Mouse (Mus musculus): ENCODE measurements around the gene Fam234b. TPM values are rescaled to one million over a fixed set of nuclear protein-coding genes. Genes with fewer than 3 reads are reported as not detected.

Gene Fam234b
- polyA plus RNA-seq, 1 experiment from 2014 or later, result 31.8 TPM

- no peak overlapping the region for H3K9ac ChIP-seq (ENCODE audit: low read depth, low read length)
- H3K27me3 ChIP-seq (ENCODE audit: insufficient read depth, low read length), result no peaks in the 10 kb centered on the region
- no peaks in the 10 kb centered on the region for H3K4me1 ChIP-seq (replicated peaks; ENCODE audit: insufficient read depth, low read length)
- no peak overlapping the region for H3K4me2 ChIP-seq (ENCODE audit: low read length)
- no peaks in the 10 kb centered on the region for H3K36me3 ChIP-seq (ENCODE audit: insufficient read depth, low read length)
- DNase-seq (ENCODE audit: low spot score) (no peak), ATAC-seq (replicated peaks; ENCODE audit: low FRiP score, low read depth) (no peak)
- WGBS, result 77% methylated on average over 14 of the region's 14 CpGs
- H3K4me3 ChIP-seq (replicated peaks; ENCODE audit: low read depth, low read length), result no peak overlapping the region
- no peak for TF ChIP-seq CTCF (IDR thresholded peaks at IDR 0.05; ENCODE audit: low read depth)
- H3K9me3 ChIP-seq (replicated peaks; ENCODE audit: low read length), result no peaks in the 10 kb centered on the region
- H3K27ac ChIP-seq, result no peak overlapping the region
Measured at GRCm38 (mm10) chr6:135171736-135172135, 26.0 kb upstream of the Fam234b start.

GRCm38 (mm10) chr6:135175014-135175413 is 22.8 kb upstream of the Fam234b start:
- WGBS, result 95% methylated on average over 1 of the region's 1 CpGs
- no peak for TF ChIP-seq CTCF (IDR thresholded peaks at IDR 0.05; ENCODE audit: low read depth)
- Histone ChIP-seq H3K27ac (no peak overlapping the region), H3K4me2 (ENCODE audit: low read length) (no peak overlapping the region), H3K36me3 (ENCODE audit: insufficient read depth, low read length) (no peaks in the 10 kb centered on the region), H3K9me3 (replicated peaks; ENCODE audit: low read length) (no peaks in the 10 kb centered on the region), H3K4me1 (replicated peaks; ENCODE audit: insufficient read depth, low read length) (no peaks in the 10 kb centered on the region), H3K27me3 (ENCODE audit: insufficient read depth, low read length) (no peaks in the 10 kb centered on the region), H3K9ac (ENCODE audit: low read depth, low read length) (no peak overlapping the region), H3K4me3 (replicated peaks; ENCODE audit: low read depth, low read length) (no peak overlapping the region)
- DNase-seq (ENCODE audit: low spot score) (no peak), ATAC-seq (replicated peaks; ENCODE audit: low FRiP score, low read depth) (no peak)

- Histone ChIP-seq H3K36me3 (ENCODE audit: insufficient read depth, low read length) (no peaks in the 10 kb centered on the region), H3K9ac (ENCODE audit: low read depth, low read length) (no peak overlapping the region), H3K27me3 (ENCODE audit: insufficient read depth, low read length) (no peaks in the 10 kb centered on the region), H3K4me2 (ENCODE audit: low read length) (no peak overlapping the region), H3K27ac (no peak overlapping the region), H3K4me1 (replicated peaks; ENCODE audit: insufficient read depth, low read length) (no peaks in the 10 kb centered on the region), H3K9me3 (replicated peaks; ENCODE audit: low read length) (no peaks in the 10 kb centered on the region), H3K4me3 (replicated peaks; ENCODE audit: low read depth, low read length) (no peak overlapping the region)
- ATAC-seq (replicated peaks; ENCODE audit: low FRiP score, low read depth) (no peak), DNase-seq (ENCODE audit: low spot score) (no peak)
- TF ChIP-seq CTCF (IDR thresholded peaks at IDR 0.05; ENCODE audit: low read depth), result no peak
Measured at GRCm38 (mm10) chr6:135177271-135177670, 20.5 kb upstream of the Fam234b start.

- Histone ChIP-seq H3K27me3 (ENCODE audit: insufficient read depth, low read length) (no peaks in the 10 kb centered on the region), H3K27ac (no peak overlapping the region), H3K4me2 (ENCODE audit: low read length) (no peak overlapping the region), H3K9ac (ENCODE audit: low read depth, low read length) (no peak overlapping the region), H3K36me3 (ENCODE audit: insufficient read depth, low read length) (no peaks in the 10 kb centered on the region), H3K9me3 (replicated peaks; ENCODE audit: low read length) (no peaks in the 10 kb centered on the region), H3K4me1 (replicated peaks; ENCODE audit: insufficient read depth, low read length) (no peaks in the 10 kb centered on the region), H3K4me3 (replicated peaks; ENCODE audit: low read depth, low read length) (no peak overlapping the region)
- 44% methylated on average over 3 of the region's 3 CpGs for WGBS
- TF ChIP-seq CTCF (IDR thresholded peaks at IDR 0.05; ENCODE audit: low read depth), result no peak
- ATAC-seq (replicated peaks; ENCODE audit: low FRiP score, low read depth) (no peak), DNase-seq (ENCODE audit: low spot score) (no peak)
Measured at GRCm38 (mm10) chr6:135178599-135178998, 19.2 kb upstream of the Fam234b start.

- H3K4me1 ChIP-seq (replicated peaks; ENCODE audit: insufficient read depth, low read length), result no peaks in the 10 kb centered on the region
- H3K27me3 ChIP-seq (ENCODE audit: insufficient read depth, low read length), result no peaks in the 10 kb centered on the region
- TF ChIP-seq CTCF (IDR thresholded peaks at IDR 0.05; ENCODE audit: low read depth), result peak; percentile 41
- no peak overlapping the region for H3K27ac ChIP-seq
- H3K9me3 ChIP-seq (replicated peaks; ENCODE audit: low read length), result no peaks in the 10 kb centered on the region
- H3K4me2 ChIP-seq (ENCODE audit: low read length), result no peak overlapping the region
- no peak for ATAC-seq (replicated peaks; ENCODE audit: low FRiP score, low read depth)
- no peak overlapping the region for H3K4me3 ChIP-seq (replicated peaks; ENCODE audit: low read depth, low read length)
- H3K9ac ChIP-seq (ENCODE audit: low read depth, low read length), result no peak overlapping the region
- 67% methylated on average over 5 of the region's 5 CpGs for WGBS
- DNase-seq (ENCODE audit: low spot score), result no peak
- no peaks in the 10 kb centered on the region for H3K36me3 ChIP-seq (ENCODE audit: insufficient read depth, low read length)
Measured at GRCm38 (mm10) chr6:135182925-135183324, 14.9 kb upstream of the Fam234b start.

GRCm38 (mm10) chr6:135183961-135184360 is 13.8 kb upstream of the Fam234b start:
- Histone ChIP-seq H3K9ac (ENCODE audit: low read depth, low read length) (no peak overlapping the region), H3K4me3 (replicated peaks; ENCODE audit: low read depth, low read length) (no peak overlapping the region), H3K36me3 (ENCODE audit: insufficient read depth, low read length) (no peaks in the 10 kb centered on the region), H3K27me3 (ENCODE audit: insufficient read depth, low read length) (no peaks in the 10 kb centered on the region), H3K9me3 (replicated peaks; ENCODE audit: low read length) (no peaks in the 10 kb centered on the region), H3K4me1 (replicated peaks; ENCODE audit: insufficient read depth, low read length) (no peaks in the 10 kb centered on the region), H3K4me2 (ENCODE audit: low read length) (no peak overlapping the region), H3K27ac (no peak overlapping the region)
- peak; percentile 62 for TF ChIP-seq CTCF (IDR thresholded peaks at IDR 0.05; ENCODE audit: low read depth)
- WGBS, result 18% methylated on average over 8 of the region's 8 CpGs
- no peak for ATAC-seq (replicated peaks; ENCODE audit: low FRiP score, low read depth)
- DNase-seq (ENCODE audit: low spot score), result peak; percentile 45
